Mouse (Mus musculus) hindbrain, embryonic 16.5 days (tissue): Measurements from ENCODE around the gene B230118H07Rik. TPM values are rescaled to one million over a fixed set of nuclear protein-coding genes. Genes with fewer than 3 reads are reported as not detected.

Source experiments
- ATAC-seq: fragments of 200-750 bp; cut with Nextera tagmentation; 2 replicates; pipeline ENCODE4 v1.8.0; 2017; ENCODE audit warnings: moderate TSS enrichment, moderate library complexity
- H3K27ac ChIP-seq: fragments of 300-500 bp; sonication (generic); 2 replicates; pipeline ENCODE4 v1.5.1; 2014; ENCODE audit warnings: low read depth, mild to moderate bottlenecking, control low read depth, low read length, moderate library complexity
- H3K27me3 ChIP-seq: fragments of 300-500 bp; sonication (generic); replicated peaks from 2 replicates; pipeline ENCODE4 v1.6.1; 2014; ENCODE audit warnings: low read length; ENCODE audit not compliant: control insufficient read depth, insufficient read depth
- H3K36me3 ChIP-seq: fragments of 300-500 bp; sonication (generic); 2 replicates; pipeline ENCODE4 v1.6.1; 2014; ENCODE audit warnings: mild to moderate bottlenecking, low read length, moderate library complexity, mixed read lengths; ENCODE audit not compliant: control insufficient read depth, insufficient read depth
- H3K4me1 ChIP-seq: fragments of 300-500 bp; sonication (generic); 2 replicates; pipeline ENCODE4 v1.6.1; 2014; ENCODE audit warnings: low read depth, low read length; ENCODE audit not compliant: control insufficient read depth, insufficient read depth
- H3K4me2 ChIP-seq: fragments of 300-500 bp; sonication (generic); 2 replicates; pipeline ENCODE4 v1.6.1; 2014; ENCODE audit warnings: mild to moderate bottlenecking, low read length, control low read depth, moderate library complexity
- H3K4me3 ChIP-seq: fragments of 300-500 bp; sonication (generic); 2 replicates; pipeline ENCODE4 v1.5.1; 2014; ENCODE audit warnings: mild to moderate bottlenecking, low read length, control low read depth, moderate library complexity
- H3K9ac ChIP-seq: fragments of 300-500 bp; sonication (generic); 2 replicates; pipeline ENCODE4 v1.6.1; 2014; ENCODE audit warnings: low read depth, mild to moderate bottlenecking, control low read depth, low read length, moderate library complexity
- H3K9me3 ChIP-seq: fragments of 300-500 bp; sonication (generic); 2 replicates; pipeline ENCODE4 v1.6.1; 2014; ENCODE audit warnings: mild to moderate bottlenecking, low read length, moderate library complexity; ENCODE audit not compliant: control insufficient read depth
- WGBS: fragments of 180-500 bp; shearing (Covaris S2); extraction: QIAGEN DNeasy Blood & Tissue Kit; methylation state at CpG from one replicate; pipeline ENCODE4 v1.1.7; 2014; 5-methylcytosine and 5-hydroxymethylcytosine counted together
- polyA plus RNA-seq: library from polyadenylated mRNA; unstranded; fragments of >200 nt; fragmentation: Nextera tagmentation; extraction: Ambion mirVana; gene quantifications from 2 replicates; pipeline ENCODE4 v1.2.1, GENCODE M21; 2015

The B230118H07Rik gene
- polyA plus RNA-seq, 1 experiment from 2014 or later: 50.5 TPM

GRCm38 (mm10) chr2:101678236-101679021, 29.1 kb upstream of the B230118H07Rik start, which contains the start of gene Traf6:
Traf6 (plus strand) TSS chr2:101678429.
- under 1% methylated on average over 52 of the region's 68 CpGs for WGBS
- ATAC-seq: peak; percentile 92
- H3K4me3 ChIP-seq: peak within 1 kb of the TSS; percentile 90

GRCm38 (mm10) chr2:101673547-101673946, 24.2 kb upstream of the B230118H07Rik start:
- Histone ChIP-seq H3K9me3 (no peaks in the 10 kb centered on the region), H3K4me2 (no peak overlapping the region), H3K27me3 (no peaks in the 10 kb centered on the region), H3K9ac (no peak overlapping the region), H3K4me3 (no peak overlapping the region), H3K4me1 (no peaks in the 10 kb centered on the region), H3K27ac (no peak overlapping the region), H3K36me3 (no peaks in the 10 kb centered on the region)
- 74% methylated on average over 3 of the region's 3 CpGs for WGBS
- no peak for ATAC-seq

More at GRCm38 (mm10) chr2:101678236-101679021, 29.1 kb upstream of the B230118H07Rik start, which contains the start of gene Traf6:
- Histone ChIP-seq H3K4me2 (peak within 1 kb of the TSS; percentile 92), H3K36me3 (no peaks in the 10 kb centered on the region), H3K9ac (peak within 1 kb of the TSS; percentile 87), H3K4me1 (peaks cover 4% of the 10 kb centered on the region), H3K27ac (peak within 1 kb of the TSS; percentile 54; the same call in 1 of the 2 replicates), H3K9me3 (no peaks in the 10 kb centered on the region), H3K27me3 (no peaks in the 10 kb centered on the region)

- ATAC-seq: no peak
- H3K4me2 ChIP-seq: no peak overlapping the region
These were observed 19.4 kb upstream of the B230118H07Rik start for GRCm38 (mm10) chr2:101668751-101669150.

GRCm38 (mm10) chr2:101665703-101666092, 16.4 kb upstream of the B230118H07Rik start:
- WGBS: 66% methylated on average over 3 of the region's 3 CpGs

More at GRCm38 (mm10) chr2:101668751-101669150, 19.4 kb upstream of the B230118H07Rik start:
- Histone ChIP-seq H3K36me3 (no peaks in the 10 kb centered on the region), H3K9ac (no peak overlapping the region), H3K9me3 (no peaks in the 10 kb centered on the region), H3K27ac (no peak overlapping the region), H3K4me3 (no peak overlapping the region), H3K4me1 (no peaks in the 10 kb centered on the region), H3K27me3 (0 out of 2 replicates have a peak, but pooled peaks cover 2% of the 10 kb centered on the region)
- 94% methylated on average over 3 of the region's 3 CpGs for WGBS

GRCm38 (mm10) chr2:101665058-101665702, 15.8 kb upstream of the B230118H07Rik start:
- Histone ChIP-seq H3K36me3 (no peaks in the 10 kb centered on the region), H3K9me3 (no peaks in the 10 kb centered on the region), H3K4me2 (no peak overlapping the region), H3K27ac (no peak overlapping the region), H3K4me1 (no peaks in the 10 kb centered on the region), H3K27me3 (0 out of 2 replicates have a peak, but pooled peaks cover 2% of the 10 kb centered on the region), H3K4me3 (no peak overlapping the region), H3K9ac (no peak overlapping the region)
- peak; percentile 90 for ATAC-seq
- WGBS: 21% methylated on average over 9 of the region's 9 CpGs

More at GRCm38 (mm10) chr2:101665703-101666092, 16.4 kb upstream of the B230118H07Rik start:
- Histone ChIP-seq H3K9ac (no peak overlapping the region), H3K27me3 (0 out of 2 replicates have a peak, but pooled peaks cover 2% of the 10 kb centered on the region), H3K27ac (no peak overlapping the region), H3K36me3 (no peaks in the 10 kb centered on the region), H3K4me3 (no peak overlapping the region), H3K4me1 (no peaks in the 10 kb centered on the region), H3K9me3 (no peaks in the 10 kb centered on the region), H3K4me2 (no peak overlapping the region)
- 0 out of 2 replicates have a peak, but pooled peaks have one; percentile 20 for ATAC-seq

- no peak overlapping the region for H3K27ac ChIP-seq
- H3K9me3 ChIP-seq: no peaks in the 10 kb centered on the region
- no peak overlapping the region for H3K4me2 ChIP-seq
- WGBS: 80% methylated on average over 2 of the region's 2 CpGs
- no peaks in the 10 kb centered on the region for H3K36me3 ChIP-seq
- no peak overlapping the region for H3K4me3 ChIP-seq
- 0 out of 2 replicates have a peak, but pooled peaks cover 2% of the 10 kb centered on the region for H3K27me3 ChIP-seq
- no peak for ATAC-seq
- H3K9ac ChIP-seq: no peak overlapping the region
- H3K4me1 ChIP-seq: no peaks in the 10 kb centered on the region
These were observed 11.2 kb upstream of the B230118H07Rik start for GRCm38 (mm10) chr2:101660536-101660935.

GRCm38 (mm10) chr2:101652921-101653597, 3.7 kb upstream of the B230118H07Rik start:
- peak; percentile 91 for ATAC-seq
- Histone ChIP-seq H3K4me1 (peaks cover 3% of the 10 kb centered on the region), H3K4me3 (peak overlapping the region; percentile 39), H3K36me3 (no peaks in the 10 kb centered on the region), H3K4me2 (peak overlapping the region; percentile 78), H3K9me3 (no peaks in the 10 kb centered on the region), H3K27me3 (no peaks in the 10 kb centered on the region; the same call in 1 of the 2 replicates), H3K27ac (no peak overlapping the region; the same call in 1 of the 2 replicates), H3K9ac (peak overlapping the region; percentile 51; the same call in 1 of the 2 replicates)
- 20% methylated on average over 14 of the region's 14 CpGs for WGBS

GRCm38 (mm10) chr2:101652204-101652920, 3.0 kb upstream of the B230118H07Rik start:
- no peaks in the 10 kb centered on the region for H3K9me3 ChIP-seq
- no peaks in the 10 kb centered on the region for H3K36me3 ChIP-seq
- H3K9ac ChIP-seq: peak overlapping the region; percentile 51
- H3K4me1 ChIP-seq: peaks cover 3% of the 10 kb centered on the region
- 22% methylated on average over 14 of the region's 14 CpGs for WGBS
- peak overlapping the region; percentile 78 for H3K4me2 ChIP-seq
- H3K27ac ChIP-seq: peak overlapping the region; percentile 31; the same call in 1 of the 2 replicates
- peak overlapping the region; percentile 39 for H3K4me3 ChIP-seq
- no peaks in the 10 kb centered on the region; the same call in 1 of the 2 replicates for H3K27me3 ChIP-seq
- ATAC-seq: peak; percentile 82
